Mouse (Mus musculus): ENCODE measurements at regions not wholly inside any gene's neighbourhood (a gene's known extent, or its start where the extent isn't known, plus 50 kb on each side); places are given as distances from the start of the nearest gene placed in this dataset.
"Not testable (repeated sequence)": the region's sequence is repeated elsewhere in the genome, so short reads cannot be mapped to it uniquely, and the experiment has no call there.

DNA sequence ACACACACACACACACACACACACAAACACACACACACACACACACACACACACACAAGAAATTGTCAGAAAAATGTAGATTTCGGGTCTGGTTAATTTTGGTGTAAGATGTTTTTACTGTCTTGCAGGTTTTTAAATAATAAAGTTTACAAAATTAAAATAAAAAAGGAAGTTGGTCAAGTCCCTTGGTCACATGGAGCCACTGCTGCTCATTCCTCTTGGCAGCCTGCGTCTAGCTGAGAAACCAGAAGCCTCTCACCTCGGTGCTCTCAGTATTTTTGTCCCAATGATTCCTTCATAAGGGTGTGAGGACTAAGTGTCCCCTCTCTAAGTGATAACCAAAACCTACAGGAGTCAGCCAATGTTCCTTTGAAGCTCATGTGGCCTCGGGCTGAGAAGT, 76.8 kb upstream of the Smg1 start:
- ATAC-seq (ENCODE audit: insufficient read depth, low FRiP score), result no peak

DNA sequence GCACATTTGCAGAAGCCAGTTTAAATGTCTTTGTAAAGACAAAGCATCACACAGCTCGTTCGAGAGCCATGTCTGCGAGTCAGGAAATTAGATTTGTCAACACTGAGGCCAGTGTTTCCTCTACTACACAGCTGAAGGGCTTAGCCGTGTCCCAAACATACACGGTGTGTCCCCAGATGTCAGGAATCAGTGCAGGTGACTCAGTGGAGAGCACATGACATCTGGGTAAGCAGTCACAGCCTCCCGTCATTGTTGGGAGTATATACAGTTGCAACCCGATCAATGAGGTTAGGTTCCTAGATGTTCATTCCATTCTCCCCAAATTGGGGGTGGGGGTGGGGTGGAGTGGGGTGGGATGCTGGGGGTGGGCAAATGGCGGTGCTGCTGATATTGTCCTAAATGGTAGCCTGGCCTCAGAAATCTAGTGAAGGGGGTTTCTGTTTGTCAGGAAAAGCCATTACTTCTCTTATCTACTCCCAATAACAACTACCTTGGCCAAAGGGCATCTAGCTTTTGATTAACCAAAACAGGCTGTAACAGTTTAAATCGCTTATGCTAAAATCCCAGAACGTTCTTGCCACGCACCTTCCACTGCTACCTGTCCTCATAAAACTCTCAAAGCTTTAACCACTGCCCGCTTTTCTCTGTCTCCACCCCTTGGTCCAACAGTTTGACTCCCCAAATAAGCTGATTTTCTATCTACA, 75.1 kb upstream of the Smg1 start:
- no peaks in the 10 kb centered on the region for H3K9me3 ChIP-seq (replicated peaks; ENCODE audit: control insufficient read depth, low read length)
- no peaks in the 10 kb centered on the region for H3K4me1 ChIP-seq (ENCODE audit: control insufficient read depth, insufficient read depth, low read length)
- ATAC-seq (ENCODE audit: insufficient read depth, low FRiP score), result 0 out of 2 replicates have a peak, but pooled peaks have one; percentile 44
- 42% methylated on average over 12 of the region's 12 CpGs for WGBS
- no peak overlapping the region for H3K27ac ChIP-seq (ENCODE audit: low read length)
- no peaks in the 10 kb centered on the region for H3K27me3 ChIP-seq (ENCODE audit: control insufficient read depth, insufficient read depth, low read length)
- H3K36me3 ChIP-seq (ENCODE audit: control insufficient read depth, insufficient read depth, low read length), result no peaks in the 10 kb centered on the region
- no peak overlapping the region for H3K9ac ChIP-seq (ENCODE audit: low read length)
- no peak overlapping the region for H3K4me3 ChIP-seq (replicated peaks; ENCODE audit: low read length)
- no peak overlapping the region for H3K4me2 ChIP-seq (ENCODE audit: low read depth, low read length)

More for the DNA sequence above, 76.8 kb upstream of the Smg1 start:
- 75% methylated on average over 4 of the region's 4 CpGs for WGBS
- Histone ChIP-seq H3K4me2 (ENCODE audit: low read depth, low read length) (no peak overlapping the region), H3K4me1 (ENCODE audit: control insufficient read depth, insufficient read depth, low read length) (no peaks in the 10 kb centered on the region), H3K4me3 (replicated peaks; ENCODE audit: low read length) (no peak overlapping the region), H3K36me3 (ENCODE audit: control insufficient read depth, insufficient read depth, low read length) (no peaks in the 10 kb centered on the region), H3K27me3 (ENCODE audit: control insufficient read depth, insufficient read depth, low read length) (no peaks in the 10 kb centered on the region), H3K9ac (ENCODE audit: low read length) (no peak overlapping the region), H3K27ac (ENCODE audit: low read length) (no peak overlapping the region), H3K9me3 (replicated peaks; ENCODE audit: control insufficient read depth, low read length) (no peaks in the 10 kb centered on the region)

DNA sequence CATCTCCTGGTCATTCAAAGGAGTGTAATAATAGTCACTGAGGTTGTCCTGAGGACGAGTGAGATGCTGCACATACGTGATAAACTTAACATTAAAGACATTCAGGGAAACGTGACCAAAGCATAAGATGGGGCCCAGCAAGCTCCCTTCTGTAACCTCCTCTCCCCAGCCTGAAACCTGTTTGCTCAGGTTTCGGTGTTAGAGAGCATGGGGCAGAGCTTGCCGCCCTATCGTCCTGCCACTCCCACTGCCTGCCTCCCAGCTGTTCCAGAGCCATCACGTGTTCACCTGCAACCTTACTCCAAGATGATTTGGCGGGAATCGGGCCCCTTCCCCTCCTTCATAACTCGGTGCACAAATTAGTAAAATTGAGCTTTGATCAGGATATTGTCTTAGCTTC, 71.4 kb upstream of the Smg1 start:
- WGBS, result 45% methylated on average over 10 of the region's 10 CpGs
- H3K4me2 ChIP-seq (ENCODE audit: low read depth, low read length); H3K36me3 ChIP-seq (ENCODE audit: control insufficient read depth, insufficient read depth, low read length); H3K9me3 ChIP-seq (replicated peaks; ENCODE audit: control insufficient read depth, low read length); ATAC-seq (ENCODE audit: insufficient read depth, low FRiP score); H3K4me1 ChIP-seq (ENCODE audit: control insufficient read depth, insufficient read depth, low read length); H3K9ac ChIP-seq (ENCODE audit: low read length); H3K27me3 ChIP-seq (ENCODE audit: control insufficient read depth, insufficient read depth, low read length); H3K4me3 ChIP-seq (replicated peaks; ENCODE audit: low read length): not testable (repeated sequence)
- peak overlapping the region; percentile 53; the same call in 1 of the 2 replicates for H3K27ac ChIP-seq (ENCODE audit: low read length)

DNA sequence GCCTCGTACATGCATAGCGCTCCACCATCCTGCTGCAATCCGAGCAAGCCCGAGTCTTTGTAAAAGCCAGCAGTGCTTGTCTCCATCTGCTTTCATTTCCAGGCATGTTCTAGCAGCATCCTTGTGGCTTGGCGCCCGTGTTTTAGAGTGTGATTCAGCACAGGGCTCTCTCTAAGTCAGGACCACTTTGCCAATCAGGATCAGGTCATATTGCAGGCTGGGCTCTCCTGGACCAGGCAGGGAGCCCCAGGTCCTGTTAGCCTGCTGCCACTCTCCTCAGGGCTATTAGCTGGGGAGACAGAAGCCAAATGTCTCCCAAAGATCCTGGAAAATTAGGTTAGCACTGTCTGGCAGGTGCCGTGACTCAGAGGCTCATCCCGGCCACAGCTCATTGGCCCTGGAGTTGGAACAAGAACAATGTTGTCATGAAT, 70.8 kb upstream of the Smg1 start:
- H3K27ac ChIP-seq (ENCODE audit: low read length), result peak overlapping the region; percentile 53
- no peak for ATAC-seq (ENCODE audit: insufficient read depth, low FRiP score)
- WGBS, result 70% methylated on average over 8 of the region's 8 CpGs

DNA sequence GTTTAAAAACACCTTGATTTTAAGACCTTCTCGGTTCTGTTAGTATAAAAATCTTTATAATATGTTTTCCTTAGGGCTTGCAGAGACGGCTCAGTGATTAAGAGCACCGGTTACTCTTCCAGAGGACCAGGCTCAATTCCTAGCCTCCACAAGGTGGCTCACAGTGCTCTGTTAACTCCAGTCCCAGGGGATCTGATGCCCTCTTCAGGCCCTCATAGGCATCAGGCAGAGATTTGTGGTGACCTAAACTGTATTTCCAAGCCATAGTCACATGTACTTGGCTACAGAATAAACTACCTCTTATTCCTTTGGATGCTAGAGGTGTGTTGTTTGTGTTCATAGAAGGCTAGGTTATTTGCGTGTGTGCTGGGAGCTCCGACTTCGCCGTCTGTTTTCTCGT, 70.3 kb upstream of the Smg1 start:
- no peak overlapping the region for H3K4me3 ChIP-seq (replicated peaks; ENCODE audit: low read length)
- no peaks in the 10 kb centered on the region for H3K27me3 ChIP-seq (ENCODE audit: control insufficient read depth, insufficient read depth, low read length)
- H3K36me3 ChIP-seq (ENCODE audit: control insufficient read depth, insufficient read depth, low read length), result no peaks in the 10 kb centered on the region
- no peak overlapping the region for H3K9ac ChIP-seq (ENCODE audit: low read length)
- WGBS, result 56% methylated on average over 8 of the region's 8 CpGs
- H3K27ac ChIP-seq (ENCODE audit: low read length), result peak overlapping the region; percentile 53; the same call in 1 of the 2 replicates
- H3K9me3 ChIP-seq (replicated peaks; ENCODE audit: control insufficient read depth, low read length), result no peaks in the 10 kb centered on the region
- no peak overlapping the region for H3K4me2 ChIP-seq (ENCODE audit: low read depth, low read length)
- no peaks in the 10 kb centered on the region for H3K4me1 ChIP-seq (ENCODE audit: control insufficient read depth, insufficient read depth, low read length)
- ATAC-seq (ENCODE audit: insufficient read depth, low FRiP score), result no peak

More for the DNA sequence above, 70.8 kb upstream of the Smg1 start:
- H3K36me3 ChIP-seq (ENCODE audit: control insufficient read depth, insufficient read depth, low read length), result no peaks in the 10 kb centered on the region
- no peak overlapping the region for H3K4me3 ChIP-seq (replicated peaks; ENCODE audit: low read length)
- H3K27me3 ChIP-seq (ENCODE audit: control insufficient read depth, insufficient read depth, low read length), result no peaks in the 10 kb centered on the region
- H3K4me1 ChIP-seq (ENCODE audit: control insufficient read depth, insufficient read depth, low read length), result no peaks in the 10 kb centered on the region
- H3K9ac ChIP-seq (ENCODE audit: low read length), result 0 out of 2 replicates have a peak overlapping the region, but pooled peaks have one; percentile 7
- no peak overlapping the region for H3K4me2 ChIP-seq (ENCODE audit: low read depth, low read length)
- no peaks in the 10 kb centered on the region for H3K9me3 ChIP-seq (replicated peaks; ENCODE audit: control insufficient read depth, low read length)

DNA sequence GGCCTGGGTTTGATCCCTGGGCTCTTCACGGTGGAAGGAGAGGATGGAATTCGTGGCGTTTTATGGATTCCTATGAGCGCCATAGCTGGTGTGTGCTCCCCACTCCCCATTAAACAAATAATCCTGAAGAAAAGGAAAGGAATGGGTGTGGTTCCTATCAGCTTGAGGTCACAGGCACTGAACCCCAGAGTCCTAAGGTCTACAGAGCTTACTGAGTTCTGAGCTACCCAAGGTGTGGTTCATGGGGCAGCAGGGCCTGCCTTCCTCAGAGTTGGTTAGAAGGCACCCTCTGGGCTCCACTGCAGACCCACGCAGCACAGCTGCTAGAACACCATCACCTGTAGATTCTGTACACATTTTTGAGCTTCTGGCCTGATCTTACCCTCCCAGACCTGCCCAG, 66.3 kb upstream of the Smg1 start:
- Histone ChIP-seq H3K27ac (ENCODE audit: low read length) (peak overlapping the region; percentile 85), H3K27me3 (ENCODE audit: control insufficient read depth, insufficient read depth, low read length) (no peaks in the 10 kb centered on the region), H3K4me2 (ENCODE audit: low read depth, low read length) (no peak overlapping the region), H3K9me3 (replicated peaks; ENCODE audit: control insufficient read depth, low read length) (no peaks in the 10 kb centered on the region), H3K36me3 (ENCODE audit: control insufficient read depth, insufficient read depth, low read length) (no peaks in the 10 kb centered on the region), H3K9ac (ENCODE audit: low read length) (no peak overlapping the region), H3K4me3 (replicated peaks; ENCODE audit: low read length) (no peak overlapping the region), H3K4me1 (ENCODE audit: control insufficient read depth, insufficient read depth, low read length) (no peaks in the 10 kb centered on the region)
- WGBS, result 46% methylated on average over 5 of the region's 5 CpGs
- ATAC-seq (ENCODE audit: insufficient read depth, low FRiP score), result peak; percentile 79

DNA sequence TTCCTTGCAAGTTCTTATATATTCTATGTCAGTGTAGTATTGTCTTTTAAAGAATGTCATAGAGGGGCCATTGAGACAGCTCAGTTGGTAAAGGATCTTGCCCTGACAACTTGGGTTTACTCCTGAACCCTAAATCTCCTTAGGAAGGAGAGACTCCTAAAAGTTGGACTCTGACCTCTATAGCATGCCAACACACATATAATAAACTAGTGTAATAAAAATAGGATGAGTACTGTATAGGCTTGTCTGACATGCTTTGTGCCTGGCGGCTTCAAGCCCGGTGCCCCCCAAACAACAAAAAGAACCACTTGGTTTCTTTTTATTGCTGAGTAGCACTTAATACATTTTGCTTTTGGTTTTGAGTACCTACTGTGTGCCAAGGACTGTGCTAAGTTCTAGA, 65.4 kb upstream of the Smg1 start:
- Histone ChIP-seq H3K9ac (ENCODE audit: low read length) (no peak overlapping the region; the same call in 1 of the 2 replicates), H3K27me3 (ENCODE audit: control insufficient read depth, insufficient read depth, low read length) (no peaks in the 10 kb centered on the region), H3K36me3 (ENCODE audit: control insufficient read depth, insufficient read depth, low read length) (no peaks in the 10 kb centered on the region), H3K4me3 (replicated peaks; ENCODE audit: low read length) (no peak overlapping the region), H3K4me1 (ENCODE audit: control insufficient read depth, insufficient read depth, low read length) (no peaks in the 10 kb centered on the region), H3K9me3 (replicated peaks; ENCODE audit: control insufficient read depth, low read length) (no peaks in the 10 kb centered on the region), H3K27ac (ENCODE audit: low read length) (peak overlapping the region; percentile 55; the same call in 1 of the 2 replicates), H3K4me2 (ENCODE audit: low read depth, low read length) (no peak overlapping the region)
- WGBS, result 86% methylated on average over 2 of the region's 2 CpGs
- ATAC-seq (ENCODE audit: insufficient read depth, low FRiP score), result no peak

DNA sequence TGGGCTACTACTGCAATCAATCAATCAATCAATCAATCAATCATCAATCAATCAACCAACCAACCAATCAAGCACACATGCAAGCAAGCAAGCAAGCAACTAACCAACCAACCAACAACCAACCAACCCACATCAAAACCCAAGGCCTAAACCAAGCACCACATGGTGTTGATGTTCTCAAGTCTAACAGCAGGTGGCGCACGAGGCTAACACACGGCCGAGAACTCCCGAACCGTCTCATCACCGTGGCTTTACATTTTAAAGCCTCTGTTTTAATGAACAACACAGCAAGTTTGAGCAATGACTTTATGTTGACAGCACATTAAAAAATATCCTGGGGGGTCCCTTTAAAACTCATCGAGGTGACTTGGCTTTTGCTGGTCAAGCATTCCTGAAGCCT, 61.3 kb upstream of the Smg1 start:
- H3K9ac ChIP-seq (ENCODE audit: low read length), result no peak overlapping the region
- H3K9me3 ChIP-seq (replicated peaks; ENCODE audit: control insufficient read depth, low read length), result no peaks in the 10 kb centered on the region
- no peaks in the 10 kb centered on the region for H3K27me3 ChIP-seq (ENCODE audit: control insufficient read depth, insufficient read depth, low read length)
- ATAC-seq (ENCODE audit: insufficient read depth, low FRiP score), result peak; percentile 44; the same call in 1 of the 2 replicates
- no peaks in the 10 kb centered on the region for H3K36me3 ChIP-seq (ENCODE audit: control insufficient read depth, insufficient read depth, low read length)
- H3K4me2 ChIP-seq (ENCODE audit: low read depth, low read length), result no peak overlapping the region
- no peak overlapping the region for H3K4me3 ChIP-seq (replicated peaks; ENCODE audit: low read length)
- under 1% methylated on average over 8 of the region's 8 CpGs for WGBS
- no peaks in the 10 kb centered on the region for H3K4me1 ChIP-seq (ENCODE audit: control insufficient read depth, insufficient read depth, low read length)
- no peak overlapping the region for H3K27ac ChIP-seq (ENCODE audit: low read length)

DNA sequence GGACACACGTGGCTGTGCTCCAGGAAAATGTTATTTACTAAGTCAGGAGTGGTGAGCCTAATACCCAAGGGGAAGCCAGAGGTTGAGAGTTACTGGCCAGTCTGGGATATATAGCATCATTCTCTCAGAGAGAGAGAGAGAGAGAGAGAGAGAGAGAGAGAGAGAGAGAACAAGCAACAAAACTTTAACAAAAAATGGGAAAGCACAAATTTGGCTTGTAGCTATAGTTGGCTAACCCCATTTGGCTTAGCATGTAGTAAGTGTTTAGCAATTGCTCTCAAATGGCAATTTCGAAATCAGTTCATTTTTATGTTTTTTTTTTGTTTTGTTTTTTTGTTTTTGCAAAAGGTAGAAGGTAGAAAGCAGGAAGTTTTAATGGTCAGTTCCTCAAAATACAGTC, 60.9 kb upstream of the Smg1 start:
- Histone ChIP-seq H3K27ac (ENCODE audit: low read length) (no peak overlapping the region), H3K4me1 (ENCODE audit: control insufficient read depth, insufficient read depth, low read length) (no peaks in the 10 kb centered on the region), H3K27me3 (ENCODE audit: control insufficient read depth, insufficient read depth, low read length) (no peaks in the 10 kb centered on the region), H3K4me2 (ENCODE audit: low read depth, low read length) (no peak overlapping the region), H3K9me3 (replicated peaks; ENCODE audit: control insufficient read depth, low read length) (no peaks in the 10 kb centered on the region), H3K4me3 (replicated peaks; ENCODE audit: low read length) (no peak overlapping the region), H3K36me3 (ENCODE audit: control insufficient read depth, insufficient read depth, low read length) (no peaks in the 10 kb centered on the region), H3K9ac (ENCODE audit: low read length) (no peak overlapping the region)
- WGBS, result 58% methylated on average over 2 of the region's 2 CpGs
- no peak for ATAC-seq (ENCODE audit: insufficient read depth, low FRiP score)

Measured in stomach, embryonic 16.5 days (tissue).